Mouse (Mus musculus) lung, adult 2 months (tissue): ENCODE measurements around the gene Spint2. TPM values are rescaled to one million over a fixed set of nuclear protein-coding genes. Genes with fewer than 3 reads are reported as not detected.

Source experiments
- DNase-seq: peaks from one replicate; pipeline ENCODE4 v3.0.0; 2022
- H3K4me1 ChIP-seq: fragments of 200-500 bp; 2 replicates; pipeline ENCODE4 v1.6.1; 2011; ENCODE audit warnings: low read length; ENCODE audit not compliant: control insufficient read depth, insufficient read depth
- H3K4me3 ChIP-seq: fragments of 200-500 bp; replicated peaks from 2 replicates; pipeline ENCODE3; 2011; ENCODE audit warnings: low read depth, mild to moderate bottlenecking, control low read depth, low read length; ENCODE audit errors: extremely low read depth
- CTCF ChIP-seq: fragments of 200-500 bp; IDR thresholded peaks from 2 replicates; pipeline ENCODE4 v1.5.1; 2011; ENCODE audit warnings: mild to moderate bottlenecking, low read length, control low read depth; ENCODE audit not compliant: insufficient read depth
- POLR2A ChIP-seq: fragments of 200-500 bp; IDR thresholded peaks from 2 replicates; pipeline ENCODE4 v1.6.1; 2011; ENCODE audit warnings: low read depth, mild to moderate bottlenecking, control low read depth, low read length, borderline replicate concordance; ENCODE audit errors: extremely low read depth
- WGBS: fragments of 180-500 bp; shearing (Covaris S2); methylation state at CpG from one replicate; pipeline ENCODE4 v1.1.7; 2018; 5-methylcytosine and 5-hydroxymethylcytosine counted together
- polyA plus RNA-seq: library from polyadenylated mRNA; depleted of rRNA; stranded (reverse); fragments of >200 nt; gene quantifications from 2 replicates; pipeline ENCODE4 v1.2.3, GENCODE M21; 2012

Spint2 gene
- polyA plus RNA-seq, 1 experiment: 317 TPM

- Histone ChIP-seq H3K4me1 (peaks cover 2% of the 10 kb centered on the region; the same call in 1 of the 2 replicates), H3K4me3 (no peak overlapping the region)
- no peak for DNase-seq
- TF ChIP-seq CTCF: no peak
- WGBS: 57% methylated on average over 13 of the region's 13 CpGs
Observed at GRCm38 (mm10) chr7:29314844-29315628, 33.3 kb upstream of the Spint2 start.

GRCm38 (mm10) chr7:29313572-29314261 is 32.0 kb upstream of the Spint2 start:
- no peak for TF ChIP-seq CTCF
- TF ChIP-seq POLR2A: no peak
- Histone ChIP-seq H3K4me1 (peaks cover 2% of the 10 kb centered on the region; the same call in 1 of the 2 replicates), H3K4me3 (no peak overlapping the region)
- 58% methylated on average over 9 of the region's 9 CpGs for WGBS
- DNase-seq: no peak

- WGBS: 54% methylated on average over 9 of the region's 9 CpGs
- no peak for DNase-seq
- Histone ChIP-seq H3K4me3 (no peak overlapping the region), H3K4me1 (no peaks in the 10 kb centered on the region)
- TF ChIP-seq POLR2A (no peak), CTCF (no peak)
Observed at GRCm38 (mm10) chr7:29313051-29313450, 31.3 kb upstream of the Spint2 start.

- no peak for TF ChIP-seq CTCF
- no peak for TF ChIP-seq POLR2A
- Histone ChIP-seq H3K4me3 (no peak overlapping the region), H3K4me1 (peaks cover 5% of the 10 kb centered on the region; the same call in 1 of the 2 replicates)
- DNase-seq: no peak
- WGBS: 11% methylated on average over 5 of the region's 5 CpGs
Observed at GRCm38 (mm10) chr7:29309749-29310148, 28.0 kb upstream of the Spint2 start.

- no peak for TF ChIP-seq CTCF
- TF ChIP-seq POLR2A: no peak
- Histone ChIP-seq H3K4me1 (peaks cover 6% of the 10 kb centered on the region; the same call in 1 of the 2 replicates), H3K4me3 (peak overlapping the region; percentile 25)
- 2% methylated on average over 36 of the region's 36 CpGs for WGBS
- DNase-seq: no peak
Observed at GRCm38 (mm10) chr7:29309221-29309721, 27.6 kb upstream of the Spint2 start.

- TF ChIP-seq CTCF: no peak
- no peak for TF ChIP-seq POLR2A
- Histone ChIP-seq H3K4me3 (peak overlapping the region; percentile 76), H3K4me1 (peaks cover 10% of the 10 kb centered on the region; the same call in 1 of the 2 replicates)
- peak; percentile 85 for DNase-seq
- 2% methylated on average over 42 of the region's 42 CpGs for WGBS
Observed at GRCm38 (mm10) chr7:29307350-29308104, 25.8 kb upstream of the Spint2 start.

GRCm38 (mm10) chr7:29306619-29307018 is 24.9 kb upstream of the Spint2 start:
- WGBS: 29% methylated on average over 7 of the region's 7 CpGs
- Histone ChIP-seq H3K4me1 (peaks cover 10% of the 10 kb centered on the region; the same call in 1 of the 2 replicates), H3K4me3 (no peak overlapping the region)
- DNase-seq: no peak
- no peak for TF ChIP-seq CTCF
- no peak for TF ChIP-seq POLR2A

GRCm38 (mm10) chr7:29306108-29306507 is 24.4 kb upstream of the Spint2 start:
- no peak for DNase-seq
- Histone ChIP-seq H3K4me3 (no peak overlapping the region), H3K4me1 (peaks cover 10% of the 10 kb centered on the region; the same call in 1 of the 2 replicates)
- WGBS: 60% methylated on average over 7 of the region's 7 CpGs
- no peak for TF ChIP-seq CTCF
- no peak for TF ChIP-seq POLR2A
